Mouse (Mus musculus): ENCODE measurements around the gene Kdm6b.

The Kdm6b gene

GRCm38 (mm10) chr11:69419443-69419812 is 6.0 kb upstream of the Kdm6b start:
- peak; percentile 70 for DNase-seq (ENCODE audit: low read depth, low spot score)

DNA sequence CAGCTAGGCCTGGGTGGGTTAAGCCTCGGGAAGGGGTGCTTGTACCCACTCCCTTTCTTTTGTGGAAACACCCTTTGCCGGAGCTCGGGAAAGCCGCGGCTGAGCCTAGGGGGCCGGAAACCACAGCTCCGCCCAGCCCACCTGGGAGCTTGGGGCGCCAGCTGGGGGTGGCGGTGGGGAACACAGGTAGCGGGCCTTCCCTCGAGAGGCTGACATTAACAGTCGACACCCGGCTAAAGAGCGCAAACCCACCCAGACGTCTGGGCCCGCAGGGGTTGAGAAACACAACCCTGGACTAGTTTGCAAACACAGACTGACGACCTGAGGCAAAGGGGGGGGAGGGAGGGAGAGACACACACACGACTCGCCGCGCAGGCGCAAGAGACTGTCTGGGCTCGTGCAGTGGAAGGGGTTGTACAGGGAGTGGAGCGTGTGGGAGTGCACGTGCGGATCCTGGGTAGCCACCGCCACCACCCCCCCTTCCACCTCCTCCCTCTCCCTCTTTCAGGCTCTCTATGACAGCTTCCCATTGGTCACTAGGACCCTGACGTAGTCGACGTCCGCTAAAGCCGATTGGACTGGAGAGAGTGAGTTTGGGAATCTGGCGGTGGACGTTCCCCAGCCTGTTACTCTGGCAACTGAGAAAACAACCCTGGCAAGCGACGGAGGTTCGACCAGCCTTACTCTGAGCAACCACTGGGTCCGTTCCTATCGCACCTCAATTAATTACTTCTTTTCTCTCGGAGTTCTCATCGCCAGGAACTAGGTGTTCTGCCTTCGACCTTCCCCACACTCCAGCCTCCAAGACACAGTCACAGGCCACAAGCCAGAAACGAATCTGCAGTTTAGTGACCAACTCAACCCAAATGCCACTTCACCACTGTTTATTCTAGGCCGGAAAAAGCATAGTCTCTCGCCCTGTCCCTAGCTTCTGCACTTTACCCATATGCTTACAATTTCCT is 5.3 kb upstream of the Kdm6b start:
- DNase-seq (ENCODE audit: low read depth, low spot score): peak; percentile 92

DNA sequence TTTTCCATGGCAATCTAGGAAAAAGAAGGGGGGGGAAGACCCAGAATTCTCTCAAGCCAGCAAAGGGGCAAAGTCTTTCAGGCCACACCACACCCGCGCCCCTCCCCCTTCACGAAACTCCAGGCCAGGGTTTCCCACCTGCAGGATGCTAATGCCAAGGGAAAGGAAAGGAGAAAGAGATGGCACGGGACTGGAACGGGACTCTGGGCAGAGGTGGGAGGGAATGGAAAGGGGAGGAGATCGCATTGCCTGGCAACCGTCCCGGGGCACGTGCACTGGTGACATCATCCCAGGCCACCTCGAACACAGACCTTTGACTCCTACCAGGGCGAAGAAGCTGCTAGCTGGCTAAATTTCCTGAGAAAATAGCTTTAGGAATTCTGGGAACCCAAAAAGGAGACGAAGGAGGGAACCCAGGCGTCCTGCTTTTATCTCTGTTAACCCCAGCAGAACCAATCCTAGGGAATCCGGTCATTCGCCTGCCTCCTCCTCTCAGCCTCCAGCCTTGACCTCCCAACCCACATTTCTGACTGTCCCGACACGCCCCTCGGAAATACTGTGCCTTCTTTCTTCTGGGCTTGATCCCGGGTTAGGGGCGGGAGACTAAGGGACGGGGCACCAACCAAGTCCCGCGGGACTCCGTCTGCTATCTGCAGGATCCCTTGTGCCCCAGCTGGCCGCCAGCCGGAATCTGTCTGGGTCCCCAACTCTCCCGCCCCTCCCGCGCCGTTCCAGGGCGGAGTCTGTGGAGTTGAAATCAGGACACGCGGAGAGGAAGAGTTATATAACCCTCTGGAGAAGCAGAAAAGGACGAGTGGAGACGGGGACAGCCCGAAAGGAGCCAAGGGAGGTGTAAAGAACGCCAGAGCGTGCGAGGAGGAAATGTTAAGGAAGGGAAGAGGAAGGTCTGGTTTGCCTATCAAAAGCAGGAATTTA is 4.2 kb upstream of the Kdm6b start:
- peak; percentile 75 for DNase-seq (ENCODE audit: low read depth, low spot score)

DNA sequence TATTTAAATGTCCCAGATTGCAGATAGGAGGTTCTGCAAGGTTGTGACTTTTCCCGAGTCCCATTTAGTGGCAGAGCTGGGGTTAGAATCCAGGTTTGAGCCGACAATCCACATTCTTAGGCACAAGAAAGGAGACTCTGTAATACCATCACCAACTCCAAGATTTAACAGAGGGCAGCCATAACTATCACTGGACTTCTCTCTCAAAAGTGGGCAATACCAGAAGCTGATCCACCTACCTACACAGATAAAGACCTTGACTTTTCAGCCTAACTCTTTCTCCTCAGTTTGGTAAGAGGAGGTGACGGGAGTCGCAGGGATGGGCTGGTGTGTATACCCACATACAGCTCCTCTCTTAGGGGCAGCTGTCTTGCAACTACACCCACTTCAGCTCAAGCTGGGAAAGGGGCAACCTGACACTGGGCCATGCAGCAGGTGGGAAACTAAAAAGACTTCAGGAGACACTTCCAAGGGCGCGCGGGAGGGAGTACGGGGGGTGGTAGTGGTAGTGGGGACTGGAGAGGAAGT is 3.5 kb upstream of the Kdm6b start:
- no peak for DNase-seq (ENCODE audit: low read depth, low spot score)

DNA sequence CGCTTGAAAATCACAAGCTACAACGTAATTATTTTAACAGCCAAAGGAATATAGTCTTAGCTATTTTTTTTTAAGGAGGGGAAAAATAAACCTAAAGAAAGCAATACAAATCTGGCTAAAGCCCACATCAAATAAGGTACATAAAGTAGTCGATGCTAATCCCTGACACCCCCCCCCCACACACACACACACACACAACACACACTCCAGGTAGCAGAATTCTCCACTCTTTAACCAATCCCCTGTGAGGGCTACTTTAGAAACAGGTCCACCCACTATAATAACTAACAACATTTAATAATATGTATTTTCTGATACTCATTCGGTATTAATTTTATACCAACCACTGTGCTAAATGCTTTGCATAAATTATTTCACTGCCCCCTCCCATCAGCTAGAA is 3.0 kb upstream of the Kdm6b start:
- DNase-seq (ENCODE audit: low read depth, low spot score): no peak

DNA sequence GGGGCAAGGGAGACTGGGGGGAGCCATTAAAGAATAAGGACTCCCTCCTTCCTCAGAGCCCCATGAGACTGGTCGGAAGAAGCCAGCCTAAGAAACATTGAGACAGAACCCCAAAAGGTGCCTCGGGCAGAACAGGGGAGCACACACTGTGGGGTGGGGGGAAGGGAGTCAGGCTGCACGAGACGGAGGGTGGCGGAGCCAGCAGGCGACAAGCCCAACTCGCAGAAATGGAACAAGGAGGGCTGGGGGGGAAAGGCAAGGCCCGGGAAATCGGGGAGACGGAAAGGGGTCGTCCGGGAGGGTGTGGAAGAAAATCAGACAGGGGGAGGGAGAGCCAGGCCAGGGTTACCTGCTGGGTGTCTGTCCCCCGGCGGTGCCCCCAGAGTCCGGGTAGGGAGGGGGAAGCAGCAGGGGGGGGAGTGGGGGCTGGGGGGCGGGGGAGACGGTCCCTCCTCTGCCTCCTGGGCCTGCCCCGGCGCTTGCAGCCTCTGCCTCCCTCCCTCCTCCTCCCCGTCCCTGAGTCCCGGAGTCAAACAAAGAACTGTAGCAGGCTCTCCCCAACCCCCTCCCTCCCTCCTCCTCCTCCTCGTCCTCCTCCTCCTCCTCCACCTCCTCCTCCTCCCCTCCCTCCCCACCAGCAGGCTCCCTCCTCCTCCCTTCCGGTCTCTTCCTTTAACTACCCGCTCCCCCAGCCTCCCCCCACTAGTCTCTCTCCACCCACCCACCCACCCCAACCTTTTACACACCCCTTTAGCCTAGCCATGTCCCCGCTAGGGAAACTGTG is 2.4 kb upstream of the Kdm6b start:
- peak; percentile 53 for DNase-seq (ENCODE audit: low read depth, low spot score)

DNA sequence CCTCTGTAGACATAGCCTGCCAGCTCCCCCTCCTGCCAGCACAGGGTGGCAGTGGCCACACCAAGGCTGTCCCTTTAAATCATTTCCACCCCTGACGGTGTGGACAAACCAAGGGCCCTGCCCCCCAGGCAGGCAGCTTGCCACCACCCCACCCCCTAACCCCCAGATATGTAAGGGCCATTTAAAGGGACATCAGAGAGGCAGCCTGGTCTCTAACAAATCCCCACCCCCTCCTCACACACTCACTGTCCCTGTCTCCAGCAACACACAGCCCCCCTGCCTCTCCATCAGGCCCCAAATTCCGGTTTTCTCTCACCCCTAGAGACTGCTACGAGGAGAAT is 1.8 kb upstream of the Kdm6b start:
- DNase-seq (ENCODE audit: low read depth, low spot score): no peak

- DNase-seq (ENCODE audit: low read depth, low spot score): peak; percentile 25
These were observed 1.2 kb upstream of the Kdm6b start for GRCm38 (mm10) chr11:69414421-69415326.

GRCm38 (mm10) chr11:69412548-69412947 is 927 bp downstream of the Kdm6b start:
- DNase-seq (ENCODE audit: low read depth, low spot score): no peak

DNA sequence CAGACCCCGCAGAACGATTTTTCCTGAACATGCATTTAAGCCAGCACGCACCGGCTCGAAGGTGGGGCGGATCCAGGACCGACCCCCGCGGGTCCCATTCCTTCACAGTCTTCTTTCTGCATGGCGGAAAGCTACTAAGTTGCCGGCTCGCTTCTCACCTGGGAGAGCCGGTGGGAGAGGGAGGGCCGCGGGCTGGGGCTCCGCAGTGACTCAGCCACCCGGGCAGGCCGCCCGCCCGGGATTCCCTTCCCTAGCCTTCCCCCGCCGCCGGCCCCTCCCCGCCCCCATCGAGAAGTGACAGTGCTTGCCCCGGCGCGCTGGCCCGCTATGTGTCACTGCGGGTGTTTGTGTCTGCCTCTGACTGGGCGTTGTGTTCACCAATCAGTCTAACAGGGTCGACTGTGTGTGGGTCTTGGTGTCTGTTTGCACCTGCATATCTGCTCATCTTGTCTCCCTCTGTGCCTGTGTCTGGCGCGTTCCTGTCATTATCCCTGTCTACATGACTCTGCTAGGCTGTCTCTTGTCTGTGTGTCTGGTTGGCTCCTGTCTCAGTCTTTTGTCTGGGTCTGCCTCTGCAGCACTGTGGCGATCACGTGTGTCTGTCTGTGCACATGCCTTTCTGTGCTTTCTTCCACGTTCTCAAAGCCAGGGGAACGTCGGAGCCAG is 1.8 kb downstream of the Kdm6b start:
- peak; percentile 85 for DNase-seq (ENCODE audit: low read depth, low spot score)

- peak; percentile 86 for DNase-seq (ENCODE audit: low read depth, low spot score)
These were observed 2.4 kb downstream of the Kdm6b start for GRCm38 (mm10) chr11:69411073-69411535.

DNA sequence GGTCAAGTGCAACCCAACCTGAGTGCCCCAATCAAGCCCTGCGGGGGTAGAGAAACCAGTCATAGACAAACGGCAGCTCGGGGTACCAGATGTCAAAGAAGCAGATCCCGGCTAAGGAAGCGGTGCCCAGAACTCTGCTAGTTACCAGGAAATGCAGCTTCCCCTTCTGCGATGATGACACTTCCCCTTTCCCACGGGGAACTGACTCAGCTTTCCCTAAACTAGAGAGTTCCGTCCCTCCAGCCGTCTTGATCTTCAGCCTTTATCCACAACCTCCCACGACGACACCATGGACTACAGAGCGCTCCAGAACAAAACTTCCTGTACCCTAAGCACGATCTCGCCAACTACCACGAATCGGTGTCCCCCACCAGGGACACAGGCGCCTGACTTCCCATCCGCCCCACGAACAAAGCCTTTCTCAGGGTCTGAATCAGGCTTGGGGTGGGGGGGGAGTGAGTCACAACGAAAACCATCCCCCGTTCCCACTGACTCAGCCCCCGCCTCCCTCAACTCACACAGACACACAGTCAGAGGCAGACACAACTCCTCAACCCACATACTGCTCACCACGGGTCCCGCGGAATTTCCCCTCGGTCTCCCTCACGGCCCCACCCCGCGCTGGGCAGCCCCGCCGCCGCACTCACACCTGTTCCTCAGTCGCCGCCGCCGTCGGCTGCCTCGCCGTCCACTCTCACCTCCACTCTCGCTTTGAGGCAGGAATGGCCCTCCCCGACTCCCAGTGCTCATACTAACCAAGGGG is 3.0 kb downstream of the Kdm6b start:
- DNase-seq (ENCODE audit: low read depth, low spot score): peak; percentile 94

- DNase-seq (ENCODE audit: low read depth, low spot score): no peak
These were observed 3.5 kb downstream of the Kdm6b start for GRCm38 (mm10) chr11:69410045-69410309.

- peak; percentile 98 for DNase-seq (ENCODE audit: low read depth, low spot score)
These were observed 4.0 kb downstream of the Kdm6b start for GRCm38 (mm10) chr11:69409378-69410044.

DNA sequence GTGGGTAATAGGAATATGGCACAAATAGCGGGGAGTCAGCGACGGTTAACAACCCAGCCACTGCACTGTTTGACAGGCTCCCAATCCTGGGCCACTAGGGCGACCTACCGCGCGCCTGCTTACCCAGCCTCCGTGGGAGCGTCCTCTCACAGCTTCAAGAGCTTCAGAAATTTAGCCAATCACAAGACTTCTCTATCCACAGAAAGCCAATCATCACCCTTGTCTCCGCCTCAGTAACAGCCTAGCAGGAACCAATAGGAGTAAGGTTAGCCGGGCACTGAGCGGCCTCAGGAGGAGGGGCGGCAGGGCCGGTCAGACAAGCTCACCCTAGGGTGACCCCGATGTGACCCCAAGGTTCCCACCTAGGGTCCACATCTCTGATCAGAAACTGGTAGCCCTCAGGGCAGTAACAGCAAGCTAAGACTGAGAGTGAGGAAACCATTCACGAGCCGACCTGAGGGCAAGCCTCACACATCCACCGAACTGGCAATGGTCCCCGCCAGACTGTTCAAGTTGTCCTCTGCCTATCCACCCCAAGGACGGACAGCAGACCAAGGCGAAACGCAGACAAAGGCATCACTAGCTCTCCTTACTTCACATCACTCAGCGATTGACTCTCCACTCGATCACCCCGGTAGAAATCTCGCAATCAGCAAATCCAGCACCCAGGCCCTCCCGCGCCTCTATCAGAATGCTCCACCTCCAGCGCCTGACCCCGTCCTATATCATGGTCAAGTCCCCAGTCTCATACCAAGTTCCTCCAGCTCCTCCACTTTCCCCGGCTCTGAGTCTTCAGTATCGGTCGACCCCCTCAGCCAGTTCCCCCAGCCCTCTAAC is 4.7 kb downstream of the Kdm6b start:
- DNase-seq (ENCODE audit: low read depth, low spot score): peak; percentile 94

DNA sequence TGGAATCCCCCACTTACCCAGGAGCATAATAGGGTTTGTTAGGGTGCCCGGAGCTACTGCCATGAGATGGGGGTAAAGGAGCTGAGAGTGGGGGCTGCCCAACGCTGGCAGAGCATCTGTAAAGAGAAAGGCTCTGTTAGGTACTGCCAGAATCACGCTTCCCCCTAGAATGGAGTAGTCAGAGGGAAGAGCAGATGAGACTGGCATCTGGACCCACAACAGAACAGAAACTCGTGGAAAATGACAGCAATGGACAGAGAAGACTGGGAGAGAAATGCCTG is 5.8 kb downstream of the Kdm6b start:
- no peak for DNase-seq (ENCODE audit: low read depth, low spot score)

DNA sequence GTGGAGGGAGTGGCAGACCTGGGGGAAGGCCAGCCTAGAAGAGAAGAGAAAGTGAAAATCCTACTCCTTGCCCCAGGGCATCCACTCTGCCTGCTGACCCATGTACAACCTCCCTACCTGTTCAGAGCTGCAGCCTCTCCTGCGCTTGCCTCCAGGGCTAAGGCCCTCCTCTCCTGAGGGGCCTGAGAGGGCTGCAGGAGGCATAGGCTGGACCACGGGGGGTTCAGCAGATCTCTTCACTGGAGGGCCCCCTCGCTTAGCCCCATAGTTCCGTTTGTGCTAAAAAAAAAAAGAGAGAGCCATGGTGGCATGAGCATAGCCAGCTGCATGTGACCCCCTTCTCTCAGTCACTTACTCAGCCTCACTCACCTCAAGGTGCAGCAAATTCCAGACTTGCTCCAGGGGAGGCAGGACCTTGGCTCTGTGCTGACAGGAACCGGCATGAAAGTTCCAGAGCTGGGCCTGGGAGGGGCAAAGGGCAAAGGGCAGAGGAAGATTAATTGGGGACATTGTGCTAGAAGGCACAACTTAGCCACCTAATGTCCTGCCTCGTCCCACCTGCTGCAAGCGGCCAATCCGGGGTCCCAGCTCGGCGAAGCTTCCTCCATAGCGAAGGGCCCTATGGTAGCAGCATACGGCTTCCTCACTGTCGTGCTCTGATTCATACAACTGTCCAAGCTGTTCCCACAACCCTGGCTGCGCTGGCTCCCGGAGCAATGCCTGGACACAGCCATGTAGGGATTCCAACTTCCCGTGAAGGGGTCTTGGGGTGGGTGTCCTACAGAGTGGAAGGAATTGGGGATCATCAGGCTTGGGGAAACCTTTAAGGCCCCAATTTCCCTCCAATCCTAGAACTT is 6.4 kb downstream of the Kdm6b start:
- DNase-seq (ENCODE audit: low read depth, low spot score): no peak
